Mouse (Mus musculus) neural tube, embryonic 14.5 days (tissue): ENCODE measurements around the gene 4930402H24Rik. TPM values are rescaled to one million over a fixed set of nuclear protein-coding genes. Genes with fewer than 3 reads are reported as not detected.

Source experiments
- ATAC-seq: fragments of 200-750 bp; cut with Nextera tagmentation; 2 replicates; pipeline ENCODE4 v1.8.0; 2017; ENCODE audit warnings: low read depth, mild to moderate bottlenecking, moderate TSS enrichment, moderate library complexity
- H3K27ac ChIP-seq: fragments of 300-500 bp; sonication (generic); 2 replicates; pipeline ENCODE4 v1.5.1; 2014; ENCODE audit warnings: low read depth, mild to moderate bottlenecking, control low read depth, low read length, moderate library complexity, mixed read lengths
- H3K27me3 ChIP-seq: fragments of 300-500 bp; sonication (generic); 2 replicates; pipeline ENCODE4 v1.6.1; 2014; ENCODE audit warnings: low read length; ENCODE audit not compliant: control insufficient read depth, insufficient read depth
- H3K36me3 ChIP-seq: fragments of 300-500 bp; sonication (generic); 2 replicates; pipeline ENCODE4 v1.6.1; 2014; ENCODE audit warnings: low read length, mixed read lengths; ENCODE audit not compliant: control insufficient read depth, insufficient read depth
- H3K4me1 ChIP-seq: fragments of 300-500 bp; sonication (generic); 2 replicates; pipeline ENCODE4 v1.6.1; 2014; ENCODE audit warnings: low read length; ENCODE audit not compliant: control insufficient read depth, insufficient read depth
- H3K4me2 ChIP-seq: fragments of 300-500 bp; sonication (generic); 2 replicates; pipeline ENCODE4 v1.6.1; 2014; ENCODE audit warnings: mild to moderate bottlenecking, low read depth, low read length, control low read depth
- H3K4me3 ChIP-seq: fragments of 300-500 bp; sonication (generic); 2 replicates; pipeline ENCODE4 v1.5.1; 2014; ENCODE audit warnings: low read depth, low read length, control low read depth, mixed read lengths
- H3K9ac ChIP-seq: fragments of 300-500 bp; sonication (generic); replicated peaks from 2 replicates; pipeline ENCODE4 v1.6.1; 2014; ENCODE audit warnings: low read depth, mild to moderate bottlenecking, control low read depth, low read length, mixed read lengths
- H3K9me3 ChIP-seq: fragments of 300-500 bp; sonication (generic); 2 replicates; pipeline ENCODE4 v1.6.1; 2016; ENCODE audit warnings: low read length; ENCODE audit not compliant: control insufficient read depth
- WGBS: fragments of 180-500 bp; shearing (Covaris S2); extraction: QIAGEN DNeasy Blood & Tissue Kit; methylation state at CpG from one replicate; pipeline ENCODE4 v1.1.7; 2014; 5-methylcytosine and 5-hydroxymethylcytosine counted together
- polyA plus RNA-seq: library from polyadenylated mRNA; unstranded; fragments of >200 nt; fragmentation: Nextera tagmentation; extraction: Ambion mirVana; gene quantifications from 2 replicates; pipeline ENCODE4 v1.2.1, GENCODE M21; 2014

Gene 4930402H24Rik
- polyA plus RNA-seq, 1 experiment from 2014 or later, result 109 TPM

DNA sequence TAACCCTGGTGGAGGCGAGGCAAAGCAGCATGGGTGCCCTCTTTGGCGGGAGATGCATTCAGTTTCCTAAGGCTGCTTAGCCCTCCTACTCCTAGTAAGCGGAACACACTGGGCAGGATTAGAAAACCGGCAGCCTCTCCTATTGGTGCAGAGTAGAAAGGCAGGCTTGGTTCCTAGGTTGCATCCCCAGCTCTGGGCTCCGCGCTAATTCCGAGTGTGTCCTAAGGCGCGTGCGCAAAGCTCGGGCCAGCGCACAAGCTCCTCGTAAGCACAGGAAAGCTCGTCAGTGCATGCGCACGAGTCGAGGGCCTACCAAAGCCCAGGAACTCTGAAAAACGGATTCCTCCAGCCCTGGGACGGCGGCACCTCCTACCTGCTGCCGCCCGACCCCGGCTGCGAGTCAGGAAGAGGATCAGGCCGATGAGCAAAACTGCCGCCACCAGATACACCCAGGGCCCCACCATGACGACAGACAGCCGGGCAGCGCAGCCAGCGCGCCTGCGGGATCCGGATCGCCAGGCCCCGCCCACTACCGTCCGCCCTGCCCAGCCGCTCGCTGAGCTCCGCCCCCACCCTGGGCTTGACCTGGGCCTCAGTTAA is 242.0 kb downstream of the 4930402H24Rik start, which contains the start of gene Ddrgk1:
Gene Ddrgk1 (minus strand): TSS at position 558 of the 600 bp plus-strand sequence.
- Histone ChIP-seq H3K27ac (peak within 1 kb of the TSS; percentile 99), H3K9me3 (no peaks in the 10 kb centered on the region), H3K4me3 (peak within 1 kb of the TSS; percentile 54), H3K4me2 (peak within 1 kb of the TSS; percentile 66), H3K27me3 (no peaks in the 10 kb centered on the region), H3K36me3 (peaks cover 24% of the 10 kb centered on the region), H3K9ac (peak within 1 kb of the TSS; percentile 78), H3K4me1 (peaks cover 15% of the 10 kb centered on the region)
- under 1% methylated on average over 39 of the region's 40 CpGs for whole genome bisulfite sequencing
- ATAC-seq, result peak; percentile 97

DNA sequence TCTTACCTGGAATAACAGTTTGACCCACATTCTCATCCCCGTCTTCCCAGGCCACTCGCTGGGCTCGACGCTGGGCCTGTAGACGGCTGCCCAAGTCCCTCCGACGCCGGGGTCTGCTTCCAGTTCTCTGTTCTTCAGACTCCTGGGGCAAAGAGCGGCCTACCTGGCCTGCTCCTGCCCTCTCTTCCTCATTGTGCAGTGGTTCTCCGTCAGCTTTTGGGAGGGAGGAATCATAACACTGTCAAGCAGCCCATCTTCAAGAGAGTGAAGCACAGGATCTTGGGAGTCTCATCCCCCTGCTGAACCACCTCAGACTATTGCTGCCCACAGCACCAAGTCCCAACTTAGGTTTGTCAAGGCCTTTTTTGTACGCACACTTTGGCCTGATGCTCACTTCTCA is 242.9 kb downstream of the 4930402H24Rik start:
- 90% methylated on average over 11 of the region's 11 CpGs for WGBS
- no peaks in the 10 kb centered on the region for H3K27me3 ChIP-seq
- peak overlapping the region; percentile 54 for H3K4me3 ChIP-seq
- peaks cover 29% of the 10 kb centered on the region for H3K36me3 ChIP-seq
- H3K27ac ChIP-seq, result no peak overlapping the region
- peak overlapping the region; percentile 66 for H3K4me2 ChIP-seq
- H3K9ac ChIP-seq, result peak overlapping the region; percentile 78
- H3K9me3 ChIP-seq, result no peaks in the 10 kb centered on the region
- H3K4me1 ChIP-seq, result peaks cover 12% of the 10 kb centered on the region
- ATAC-seq, result no peak

DNA sequence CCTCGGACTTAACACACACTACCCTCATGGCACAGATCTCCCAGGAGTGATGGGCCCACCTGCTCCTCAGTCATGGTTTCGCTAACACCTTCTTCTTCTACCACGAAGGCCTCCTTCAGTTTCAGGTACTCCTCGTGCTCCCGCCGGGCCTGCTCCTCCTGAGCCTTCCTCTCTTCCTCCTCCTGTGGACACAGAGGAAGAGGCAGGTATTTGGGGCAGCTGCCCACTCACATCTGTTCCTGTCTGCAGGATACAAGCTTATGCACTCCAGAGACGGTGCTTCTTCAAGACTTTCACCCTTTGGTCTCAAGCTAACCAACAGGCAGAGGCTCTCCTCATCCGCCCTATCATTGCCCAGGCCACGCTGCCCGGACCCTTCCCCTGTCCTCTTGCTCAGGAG is 247.7 kb downstream of the 4930402H24Rik start:
- ATAC-seq, result no peak

DNA sequence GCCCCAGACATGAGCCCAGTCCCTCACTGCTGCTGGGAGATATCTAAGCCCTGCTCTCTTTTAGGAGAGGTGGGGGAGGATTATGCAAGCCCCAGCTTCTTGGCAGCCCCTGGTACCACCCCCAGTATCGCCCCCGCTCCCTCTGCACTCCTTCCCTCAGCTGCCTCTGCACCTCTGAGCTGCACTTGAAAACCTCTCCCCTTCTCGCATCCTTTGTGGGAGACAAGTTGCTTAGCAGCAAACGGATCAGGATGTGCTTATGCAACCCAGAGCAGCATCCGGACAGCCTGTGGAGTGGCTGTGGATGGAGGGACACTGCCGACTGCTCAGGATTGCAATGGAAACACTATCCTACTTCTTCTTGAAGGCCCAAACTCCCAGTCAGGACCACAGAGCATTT is 248.7 kb downstream of the 4930402H24Rik start:
- no peaks in the 10 kb centered on the region for H3K4me1 ChIP-seq
- 86% methylated on average over 6 of the region's 6 CpGs for WGBS
- peaks cover 74% of the 10 kb centered on the region for H3K36me3 ChIP-seq
- no peak overlapping the region for H3K27ac ChIP-seq
- no peaks in the 10 kb centered on the region for H3K27me3 ChIP-seq
- H3K9ac ChIP-seq, result no peak overlapping the region
- H3K4me2 ChIP-seq, result no peak overlapping the region
- H3K9me3 ChIP-seq, result no peaks in the 10 kb centered on the region
- H3K4me3 ChIP-seq, result no peak overlapping the region
- no peak for ATAC-seq

More for the DNA sequence above, 247.7 kb downstream of the 4930402H24Rik start:
- H3K4me2 ChIP-seq, result no peak overlapping the region
- H3K27ac ChIP-seq, result no peak overlapping the region
- peaks cover 71% of the 10 kb centered on the region for H3K36me3 ChIP-seq
- peaks cover 7% of the 10 kb centered on the region for H3K4me1 ChIP-seq
- 98% methylated on average over 10 of the region's 10 CpGs for WGBS
- no peaks in the 10 kb centered on the region for H3K27me3 ChIP-seq
- H3K9me3 ChIP-seq, result no peaks in the 10 kb centered on the region
- H3K4me3 ChIP-seq, result no peak overlapping the region
- no peak overlapping the region for H3K9ac ChIP-seq

DNA sequence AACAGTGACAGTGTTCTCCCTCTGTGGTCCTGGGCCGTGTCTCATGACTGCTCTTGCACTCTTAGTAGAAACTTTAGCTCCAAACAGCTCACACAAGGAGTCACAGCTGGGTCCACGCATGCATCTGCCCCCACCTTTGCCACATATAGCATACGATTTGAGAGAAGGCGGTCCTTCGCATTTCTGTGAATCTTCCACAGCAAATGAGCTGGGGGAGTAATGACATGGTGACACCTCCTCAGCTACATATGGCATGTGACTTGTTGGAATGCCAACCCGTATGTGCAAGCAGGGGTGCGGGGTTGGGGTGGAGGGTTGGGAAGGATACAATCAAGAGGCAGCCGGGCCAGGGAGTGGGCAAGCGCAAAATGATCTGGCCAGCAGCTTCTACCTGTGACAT is 249.7 kb downstream of the 4930402H24Rik start:
- WGBS, result 95% methylated on average over 9 of the region's 9 CpGs
- no peak overlapping the region for H3K27ac ChIP-seq
- ATAC-seq, result no peak
- H3K4me3 ChIP-seq, result no peak overlapping the region
- no peaks in the 10 kb centered on the region for H3K4me1 ChIP-seq
- no peak overlapping the region for H3K4me2 ChIP-seq
- peaks cover 68% of the 10 kb centered on the region for H3K36me3 ChIP-seq
- H3K9me3 ChIP-seq, result no peaks in the 10 kb centered on the region
- no peak overlapping the region for H3K9ac ChIP-seq
- H3K27me3 ChIP-seq, result no peaks in the 10 kb centered on the region

Other genes starting within 250 kb of the 4930402H24Rik start
- gene Ddrgk1, start 241.7 kb downstream of the 4930402H24Rik start, polyA plus RNA-seq, result 75.0 and 77.0 TPM in 2 replicates
- 116 and 117 TPM in 2 replicates for gene Itpa, start 238.8 kb downstream of the 4930402H24Rik start, polyA plus RNA-seq
- gene Slc4a11, start 208.9 kb downstream of the 4930402H24Rik start, polyA plus RNA-seq, result 0.37 and 0.50 TPM in 2 replicates
- 24.7 and 25.3 TPM in 2 replicates for gene Atrn, start 89 bp upstream of the 4930402H24Rik start, polyA plus RNA-seq
- 49.4 and 63.7 TPM in 2 replicates for gene Gfra4, start 136.7 kb upstream of the 4930402H24Rik start, polyA plus RNA-seq
- 0.60 and 0.73 TPM in 2 replicates for gene Adam33, start 157.4 kb upstream of the 4930402H24Rik start, polyA plus RNA-seq
- gene Siglec1, start 180.4 kb upstream of the 4930402H24Rik start, polyA plus RNA-seq, result 0.09 and 0.43 TPM in 2 replicates
- 1.3 and 3.4 TPM in 2 replicates for gene Hspa12b, start 220.9 kb upstream of the 4930402H24Rik start, polyA plus RNA-seq
- not detected in 2 replicates for gene Gm11037, start 227.1 kb upstream of the 4930402H24Rik start, polyA plus RNA-seq